Mouse (Mus musculus): ENCODE results near the gene Arhgdia. TPM values are rescaled to one million over a fixed set of nuclear protein-coding genes. Genes with fewer than 3 reads are reported as not detected.

Gene Arhgdia
- 584 and 632 TPM in 2 replicates for polyA plus RNA-seq (2012; rRNA removed)

DNA sequence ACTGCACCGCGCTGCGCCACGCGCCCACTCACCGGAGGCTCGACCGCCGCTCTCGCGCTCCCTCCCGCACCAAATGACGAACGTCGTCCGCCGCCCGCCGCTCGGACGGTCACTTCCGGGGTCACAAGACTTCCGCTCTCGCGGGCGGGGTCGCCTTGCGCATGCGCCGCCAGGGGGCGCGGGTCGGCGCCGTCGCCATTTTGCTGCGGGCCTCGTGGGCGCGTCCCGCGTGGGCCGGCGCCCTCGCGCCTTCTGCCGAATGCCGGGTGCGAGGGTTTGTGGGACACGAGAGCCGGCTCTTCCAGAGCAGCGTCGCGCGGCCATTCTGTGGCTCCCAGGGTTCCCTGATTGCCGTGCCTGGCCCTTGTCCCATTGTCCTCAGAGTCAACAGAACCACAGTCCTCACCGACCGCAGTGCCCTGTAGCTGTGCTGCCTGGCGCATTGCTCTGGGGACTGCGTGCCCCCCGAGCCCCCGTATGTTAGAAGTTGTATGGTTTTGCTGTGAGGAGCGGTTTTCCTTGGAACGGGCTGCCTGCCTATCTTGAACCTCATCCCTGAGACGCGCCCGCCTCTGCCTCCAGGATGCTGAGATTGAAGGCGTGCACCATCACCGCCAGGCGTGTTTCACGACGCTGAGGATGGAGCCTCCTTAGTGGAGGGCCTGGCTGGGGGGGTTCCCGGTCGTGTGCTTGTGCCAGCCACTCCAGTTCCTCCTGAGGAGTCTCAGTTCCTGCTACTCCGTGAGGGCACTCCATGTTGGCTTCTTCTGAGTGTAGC lies at the start of gene Arhgdia:
Gene Arhgdia, minus strand, starts transcription at position 135 of the 778 bp plus-strand sequence.
- no peak for DNase-seq (ENCODE audit: low read depth)

DNA sequence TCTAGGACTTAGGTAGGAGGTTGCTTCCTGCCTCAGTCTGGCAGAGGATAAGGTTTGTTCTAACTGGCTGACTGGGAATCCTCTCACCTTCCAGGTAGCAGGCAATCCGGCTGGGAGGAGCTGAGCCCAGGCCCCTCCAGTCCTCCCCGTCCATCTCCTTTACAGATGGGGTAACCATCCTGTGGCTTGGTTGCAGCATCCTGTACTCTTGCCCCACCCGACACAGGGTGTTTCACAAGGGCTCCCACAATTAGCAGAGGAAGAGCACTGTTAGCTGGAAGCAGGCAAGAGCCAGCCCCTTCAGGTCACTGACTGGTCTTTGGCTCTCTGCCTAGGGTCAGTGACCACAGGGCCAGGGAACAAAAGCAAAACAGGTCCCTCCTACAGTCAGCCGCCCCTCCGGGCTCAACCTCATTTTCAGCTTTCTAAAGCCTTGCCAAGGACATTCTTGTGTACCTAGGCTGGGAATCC lies 49.0 kb upstream of the Arhgdia start:
- DNase-seq (ENCODE audit: low read depth), result peak; percentile 62

DNA sequence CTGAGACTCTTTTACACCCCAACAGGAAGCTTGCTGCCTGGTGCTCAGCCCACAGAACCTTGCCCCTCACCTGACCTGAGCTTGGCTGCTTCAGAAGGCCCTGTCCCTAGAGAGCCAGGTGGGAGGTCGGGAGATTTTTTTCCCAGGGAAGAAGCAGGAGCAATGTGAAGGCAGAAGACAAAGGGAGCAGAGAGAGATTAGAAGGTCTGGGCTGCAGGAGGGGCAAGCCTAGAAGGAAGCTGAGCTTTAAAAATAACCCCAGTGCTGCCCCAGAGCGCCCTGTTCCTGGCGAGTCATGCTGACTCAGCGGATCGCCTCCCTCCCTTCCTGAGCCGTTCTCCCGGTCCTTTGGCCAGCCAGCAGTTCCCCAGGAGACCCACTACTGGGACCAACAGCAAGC lies 48.5 kb upstream of the Arhgdia start:
- no peak for DNase-seq (ENCODE audit: low read depth)

DNA sequence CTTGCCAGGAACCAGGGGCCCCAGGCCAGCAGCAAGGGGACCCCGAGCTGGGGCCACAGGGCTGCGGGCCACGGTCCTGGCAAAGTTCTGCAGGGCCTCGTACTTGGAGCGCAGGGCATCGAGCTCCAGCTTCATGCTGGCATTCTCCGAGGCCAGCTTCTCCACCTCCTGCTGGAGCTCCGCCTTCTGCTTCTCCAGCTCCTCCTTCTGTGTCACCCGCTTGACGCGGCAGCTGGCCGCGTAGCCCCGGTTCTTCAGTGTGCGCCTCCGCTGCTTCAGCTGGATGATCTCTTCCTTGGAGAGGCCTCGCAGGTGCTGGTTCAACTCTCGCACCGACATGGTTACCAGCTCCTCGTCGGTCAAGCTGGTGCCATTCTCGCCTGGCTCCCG lies 47.9 kb upstream of the Arhgdia start:
- DNase-seq (ENCODE audit: low read depth), result no peak

DNA sequence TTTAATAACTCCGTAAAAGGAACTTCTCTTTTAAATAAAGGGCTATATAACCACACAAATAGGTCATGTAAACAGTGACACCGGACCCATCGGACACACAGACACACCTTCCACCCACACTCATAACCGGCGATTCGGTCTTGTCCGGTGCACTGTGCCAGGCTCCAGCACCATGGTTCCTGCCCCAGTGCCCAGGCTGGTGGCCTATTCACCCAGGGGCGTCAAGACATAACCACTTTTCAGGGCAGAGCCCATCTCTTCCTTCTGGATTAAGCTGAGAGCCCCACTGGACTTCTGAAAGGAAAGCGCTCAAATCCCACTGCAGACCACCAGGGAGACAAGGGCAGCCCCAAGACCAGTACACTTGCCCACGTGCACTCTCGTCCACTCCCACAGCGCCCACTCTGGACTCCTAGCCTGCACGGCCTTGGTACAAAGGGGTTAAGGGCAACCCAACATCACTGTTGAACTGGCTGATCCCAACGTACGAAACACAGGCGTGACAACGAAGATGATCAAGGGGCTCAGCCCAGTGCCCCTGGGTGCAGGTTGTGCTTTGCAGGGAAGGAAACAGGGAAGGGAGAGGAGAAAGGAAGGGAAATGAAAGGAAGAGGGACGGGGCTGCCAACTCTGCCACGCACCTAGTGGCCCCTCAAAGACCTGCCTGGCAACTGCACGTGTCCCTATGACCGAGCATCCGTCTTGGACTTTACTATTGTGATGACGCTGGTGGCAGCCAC lies 47.3 kb upstream of the Arhgdia start:
- no peak for DNase-seq (ENCODE audit: low read depth)

DNA sequence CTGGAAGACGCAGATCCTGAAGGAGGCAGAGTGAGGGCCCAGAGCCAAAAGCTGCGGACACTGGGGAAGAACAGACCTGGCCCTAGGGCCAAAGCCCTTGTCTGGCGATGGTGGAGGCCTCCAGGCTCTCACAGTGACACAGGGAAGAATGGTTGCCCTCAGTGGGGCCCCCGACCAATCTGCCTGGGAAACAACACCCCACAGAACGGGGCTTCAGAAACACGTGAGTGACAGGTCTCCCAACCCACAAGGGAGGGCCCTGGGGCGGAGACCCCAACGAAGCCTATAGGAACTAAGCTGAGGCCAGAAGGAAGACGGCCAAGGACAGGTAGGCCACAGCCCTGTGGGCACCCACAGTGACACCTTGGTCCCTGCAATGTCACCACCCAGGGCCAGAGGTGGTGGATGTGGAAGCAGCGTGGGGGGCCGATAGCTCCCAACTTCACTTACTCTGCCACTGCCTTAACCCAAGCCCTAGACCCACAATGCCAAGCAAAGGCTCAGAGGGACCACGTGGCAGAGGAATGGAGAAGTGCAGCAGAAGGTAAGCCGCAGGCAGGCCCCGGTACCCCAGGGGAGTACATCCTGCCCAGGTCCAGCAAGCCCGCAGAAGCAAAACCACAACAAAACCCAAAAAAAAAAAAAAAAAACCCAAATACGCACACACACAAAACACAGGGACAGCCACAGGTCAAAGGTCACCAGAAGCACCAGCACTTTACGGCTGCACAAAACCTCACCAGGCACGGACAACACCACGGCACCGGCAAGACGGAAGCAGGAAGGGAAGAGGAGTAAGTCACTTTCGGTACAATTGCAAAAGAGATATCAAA lies 46.3 kb upstream of the Arhgdia start:
- no peak for DNase-seq (ENCODE audit: low read depth)

GRCm38 (mm10) chr11:120626785-120627467 lies 45.5 kb upstream of the Arhgdia start:
- no peak for DNase-seq (ENCODE audit: low read depth)

DNA sequence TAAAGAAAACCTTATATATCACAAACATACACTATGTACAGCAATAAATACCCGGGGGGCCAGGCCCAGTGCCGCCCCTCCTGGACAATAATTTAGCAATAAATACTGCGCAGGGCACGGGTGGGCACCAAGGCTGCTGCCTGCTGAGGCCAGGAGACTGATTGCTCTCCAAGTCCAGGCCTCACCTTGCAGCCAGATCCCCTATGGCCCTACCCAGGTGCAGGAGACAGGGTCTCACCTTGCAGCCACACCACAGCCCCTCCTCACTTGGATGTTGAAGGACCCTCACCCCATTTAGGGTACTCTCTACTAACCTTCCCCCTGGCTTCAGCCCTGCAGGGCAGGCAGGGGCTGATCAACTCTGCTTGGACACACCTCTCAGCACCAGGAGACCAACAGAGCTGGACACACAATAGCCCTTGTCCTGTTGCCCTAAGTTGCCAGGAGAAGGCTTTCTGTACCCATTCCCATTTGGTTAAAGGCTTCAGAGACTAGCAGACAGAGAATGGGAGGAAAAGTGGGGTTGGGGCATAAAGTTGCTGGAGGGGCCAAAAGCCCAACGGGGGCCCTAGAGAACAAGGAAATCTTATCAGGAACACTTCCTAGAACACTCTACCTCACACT lies 43.8 kb upstream of the Arhgdia start, which contains the start of gene Sirt7:
Gene Sirt7, minus strand, starts transcription at position 89 of the 624 bp plus-strand sequence.
- DNase-seq (ENCODE audit: low read depth), result no peak

DNA sequence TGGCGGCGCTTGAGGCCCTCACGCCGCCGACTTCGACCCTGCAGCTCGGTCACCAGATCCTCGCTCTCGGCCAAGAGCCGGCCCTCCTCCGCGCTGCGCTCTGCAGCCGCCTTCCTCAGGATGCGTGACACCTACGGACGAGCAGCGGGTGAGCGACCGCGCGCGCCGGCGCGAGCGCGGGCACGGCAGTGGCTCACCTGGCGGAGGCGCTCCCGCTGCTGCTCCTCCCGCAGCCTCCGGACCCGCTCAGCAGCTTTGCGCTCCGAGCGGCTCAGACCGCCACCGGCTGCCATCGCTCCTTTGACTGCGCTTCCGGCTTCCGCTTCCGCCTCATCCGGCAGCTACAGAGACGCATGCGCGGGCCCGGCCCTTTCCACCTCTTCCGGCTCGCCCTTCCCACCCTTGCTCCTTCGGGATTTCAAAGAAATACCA lies 43.3 kb upstream of the Arhgdia start:
- no peak for DNase-seq (ENCODE audit: low read depth)

- no peak for DNase-seq (ENCODE audit: low read depth)
Measured at GRCm38 (mm10) chr11:120623961-120624679, 42.7 kb upstream of the Arhgdia start.

DNA sequence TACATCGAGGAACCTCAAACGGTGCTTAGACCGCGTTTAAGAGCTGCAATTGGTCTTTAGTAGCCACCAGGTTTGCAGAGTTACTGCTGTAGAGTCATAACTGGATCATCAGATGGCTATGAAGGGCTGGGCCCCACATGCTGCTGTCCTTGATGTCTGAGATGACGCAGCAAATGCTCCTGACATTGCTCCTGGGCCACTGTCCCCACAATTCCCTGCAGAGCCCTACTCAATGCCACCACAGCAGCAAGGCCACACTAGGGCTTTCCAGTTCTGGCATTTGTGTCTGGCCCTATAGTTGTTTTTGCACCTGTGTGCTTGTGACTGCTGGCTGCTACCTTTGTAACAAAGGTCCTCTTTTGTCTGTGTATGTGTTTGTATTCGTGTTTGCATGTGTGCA lies 41.4 kb upstream of the Arhgdia start:
- DNase-seq (ENCODE audit: low read depth), result no peak

- DNase-seq (ENCODE audit: low read depth), result no peak
Measured at GRCm38 (mm10) chr11:120620195-120620594, 38.8 kb upstream of the Arhgdia start.

- DNase-seq (ENCODE audit: low read depth), result no peak
Measured at GRCm38 (mm10) chr11:120618619-120619535, 37.5 kb upstream of the Arhgdia start.

DNA sequence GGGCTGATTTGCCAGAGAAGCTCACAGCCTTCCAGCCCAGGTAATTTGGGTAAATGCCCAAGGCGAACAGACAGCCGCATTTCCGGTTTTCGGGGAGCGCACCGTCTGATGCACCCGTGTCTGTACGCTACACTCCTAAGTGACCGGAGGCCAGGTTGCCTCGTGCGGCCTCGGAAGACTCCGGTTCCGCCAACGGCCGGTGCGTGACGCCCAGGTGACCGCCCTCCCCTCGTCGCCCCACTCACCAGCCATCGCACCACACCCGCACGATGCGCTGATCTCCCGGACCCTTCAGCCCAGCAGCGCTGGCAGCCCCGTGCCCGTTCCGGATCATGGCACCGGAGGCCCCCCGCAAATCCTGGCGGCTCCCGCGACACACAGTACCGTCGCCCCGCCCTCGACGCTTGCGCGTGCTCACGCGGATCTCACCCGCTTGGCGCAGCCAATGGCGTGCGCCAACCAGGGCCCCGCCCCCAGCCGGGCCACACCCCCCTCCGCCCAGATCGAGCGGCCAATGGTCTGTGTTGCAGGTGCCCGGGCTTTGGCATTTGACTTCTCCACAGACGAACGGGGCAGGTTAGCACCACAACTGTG lies 36.2 kb upstream of the Arhgdia start, which contains the start of gene Pcyt2:
Gene Pcyt2, minus strand, starts transcription at position 418 of the 594 bp plus-strand sequence.
- no peak for DNase-seq (ENCODE audit: low read depth)

DNA sequence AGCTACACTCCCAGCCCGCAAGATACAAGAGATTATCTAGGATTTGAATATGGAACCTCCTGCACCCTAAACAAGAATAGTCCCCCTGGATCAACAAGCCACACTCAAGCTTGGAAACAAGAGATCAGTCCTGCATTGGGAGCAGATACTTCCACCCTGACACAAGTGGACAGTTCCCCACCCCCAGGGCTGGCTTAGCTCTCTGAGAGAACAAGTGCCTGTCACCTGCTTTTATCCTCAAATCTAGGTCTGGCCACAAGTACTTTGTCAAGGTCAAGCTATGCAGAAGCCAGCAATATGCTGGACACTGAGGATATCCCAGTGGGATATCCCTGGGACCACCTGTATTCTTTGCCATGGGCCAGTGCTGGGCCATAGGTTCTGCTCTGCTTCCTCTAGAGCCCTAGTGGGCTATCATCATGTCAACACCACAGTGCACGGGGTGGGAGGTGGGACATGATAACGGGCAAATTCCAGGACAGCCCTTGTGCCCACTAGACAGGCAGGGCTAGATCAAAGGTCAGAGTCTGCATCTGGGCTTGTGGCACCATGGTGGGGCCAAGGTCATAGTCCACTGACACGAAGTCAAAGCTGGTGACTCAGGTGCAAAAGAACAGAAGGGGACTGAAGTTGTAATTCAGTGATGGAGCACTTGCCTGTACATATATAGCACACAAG lies 35.3 kb upstream of the Arhgdia start:
- no peak for DNase-seq (ENCODE audit: low read depth)

GRCm38 (mm10) chr11:120615606-120616203 lies 34.3 kb upstream of the Arhgdia start:
- DNase-seq (ENCODE audit: low read depth), result no peak

DNA sequence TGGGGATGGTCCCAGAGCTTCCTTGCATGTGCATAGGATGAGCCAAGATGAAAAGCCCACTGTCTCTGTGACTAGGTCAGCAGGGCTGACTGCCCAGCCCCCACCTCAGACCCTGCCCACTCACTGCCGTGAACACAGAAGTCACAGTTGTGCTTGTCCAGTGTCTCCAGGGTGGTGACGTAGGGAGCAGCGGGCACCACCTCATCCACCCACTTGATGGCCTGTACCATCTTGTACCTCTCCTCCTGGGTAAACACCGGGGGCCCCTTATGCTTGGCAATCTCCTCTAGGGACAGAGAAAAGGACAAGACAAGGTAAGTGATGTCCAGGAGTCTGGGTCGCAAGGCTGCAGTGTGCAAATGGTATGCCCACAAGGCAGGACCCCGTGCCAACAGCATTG lies 33.7 kb upstream of the Arhgdia start:
- DNase-seq (ENCODE audit: low read depth), result no peak

- no peak for DNase-seq (ENCODE audit: low read depth)
Measured at GRCm38 (mm10) chr11:120613976-120614375, 32.6 kb upstream of the Arhgdia start.

Measured in gonadal fat pad, adult 2 months (tissue).